Mouse (Mus musculus) cerebellum, adult 2 months (tissue): Measurements from ENCODE around the gene Ptp4a2.

Experiments
- CTCF ChIP-seq: fragments of 200-500 bp; IDR thresholded peaks from 2 replicates; pipeline ENCODE4 v1.5.1; 2011; ENCODE audit warnings: low read depth, mild to moderate bottlenecking, control low read depth, low read length, moderate library complexity, borderline replicate concordance; ENCODE audit not compliant: insufficient read depth
- POLR2A ChIP-seq: fragments of 200-500 bp; IDR thresholded peaks from 2 replicates; pipeline ENCODE4 v1.6.1; 2011; ENCODE audit warnings: low read length, control low read depth, borderline replicate concordance; ENCODE audit not compliant: insufficient read depth

GRCm38 (mm10) chr4:129820417-129821086 is 9.5 kb downstream of the Ptp4a2 start:
- TF ChIP-seq CTCF (no peak), POLR2A (no peak)
